Mouse (Mus musculus) frontal cortex, adult 2 months (tissue): ENCODE data around the gene Olfr1251. TPM values are rescaled to one million over a fixed set of nuclear protein-coding genes. Genes with fewer than 3 reads are reported as not detected.
"Not testable (repeated sequence)": the region's sequence is repeated elsewhere in the genome, so short reads cannot be mapped to it uniquely, and the experiment has no call there.

Experiments used
- DNase-seq, 2 experiments: peaks; one replicate each; pipeline ENCODE4 v3.0.0; 2022; ENCODE audit warnings: low spot score in 1 of 2; ENCODE audit errors: extremely low spot score in 1 of 2
- polyA plus RNA-seq: library from polyadenylated mRNA; depleted of rRNA; stranded (reverse); fragments of >200 nt; gene quantifications from 2 replicates; pipeline ENCODE4 v1.2.3, GENCODE M21; 2012; rRNA removed

Gene Olfr1251
- polyA plus RNA-seq, result not detected in 2 replicates

DNA sequence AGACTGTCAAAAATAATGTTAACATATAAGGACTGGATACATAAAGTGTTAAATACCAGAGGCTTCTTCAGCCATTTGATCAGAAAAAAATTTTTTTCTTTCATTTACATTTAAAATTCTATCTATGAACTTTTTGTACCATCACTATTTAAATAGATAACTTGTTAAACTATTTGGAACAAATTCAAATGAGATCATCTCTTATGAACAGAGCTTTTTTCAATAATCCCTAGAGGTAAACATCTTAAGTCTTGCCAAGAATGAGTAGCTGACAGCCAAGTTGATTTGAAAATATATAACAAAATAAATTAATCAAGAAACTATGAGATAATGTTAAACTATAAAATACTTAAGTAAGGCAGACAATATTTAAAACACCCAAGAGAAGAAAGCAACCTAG, at the start of gene Olfr1251:
TSS of gene Olfr1251 (minus strand) at position 101 of the 400 bp plus-strand sequence.
- DNase-seq, result no peak

DNA sequence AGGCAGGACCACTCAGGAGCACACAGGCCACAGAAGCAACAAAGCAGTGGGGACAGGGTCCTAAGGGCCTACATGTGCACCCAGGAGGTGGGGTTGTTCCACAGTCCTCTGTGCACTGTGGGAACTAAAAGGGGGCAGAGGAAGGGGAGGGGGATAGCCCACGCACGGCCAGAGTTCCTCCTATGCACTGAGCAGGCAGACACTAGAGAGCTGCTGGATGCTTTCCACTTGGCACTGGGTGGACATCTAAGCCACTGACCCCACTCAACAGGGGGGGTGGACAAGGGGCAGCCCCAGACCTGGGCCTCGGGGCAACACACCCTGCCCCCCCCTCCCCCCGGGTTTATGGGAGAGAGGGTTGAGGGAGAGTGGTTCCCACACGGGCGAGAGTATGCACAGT, 20.2 kb upstream of the Olfr1251 start:
- no peak for DNase-seq

GRCm38 (mm10) chr2:89661367-89661766, 10.4 kb downstream of the Olfr1251 start, which contains the start of gene Olfr1250:
Olfr1250 (minus strand) TSS chr2:89661467.
- no peak for DNase-seq

DNA sequence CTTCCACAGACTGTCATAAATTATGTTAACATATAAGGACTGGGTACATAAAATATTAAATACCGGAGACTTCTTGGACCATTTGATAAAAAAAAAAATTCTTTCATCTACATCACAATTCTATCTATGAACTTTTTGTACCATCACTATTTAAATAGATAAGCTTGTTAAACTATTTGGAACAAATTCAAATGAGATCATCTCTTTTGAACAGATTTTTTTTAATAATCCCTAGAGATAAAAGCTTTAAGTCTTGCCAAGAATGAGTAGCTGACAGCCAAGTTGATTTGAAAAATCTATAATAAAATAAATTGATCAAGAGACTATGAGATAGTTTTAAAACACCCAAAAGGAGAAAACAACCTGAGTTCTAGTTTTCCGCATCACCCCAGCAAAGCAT, 36.9 kb downstream of the Olfr1251 start, which contains the start of gene Olfr1249:
TSS of gene Olfr1249 (minus strand) at position 101 of the 400 bp plus-strand sequence.
- DNase-seq, result no peak

DNA sequence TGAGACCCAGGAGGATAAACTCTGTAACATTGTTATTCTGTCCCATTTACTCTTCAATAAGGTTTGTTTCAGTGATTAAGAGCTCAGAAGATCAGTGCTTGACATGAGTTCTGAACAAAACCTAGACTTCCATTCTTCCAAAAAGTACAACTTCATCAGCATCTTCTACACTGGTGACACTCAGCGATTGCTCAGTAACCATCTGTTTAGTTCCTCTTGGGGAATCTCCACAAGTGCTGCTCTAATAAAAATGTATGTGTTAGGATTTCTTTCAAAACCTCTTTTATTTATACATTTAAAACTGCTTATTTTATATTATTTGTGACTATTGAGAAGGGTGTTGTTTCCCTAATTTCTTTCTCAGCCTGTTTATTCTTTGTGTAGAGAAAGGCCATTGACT, 53.6 kb downstream of the Olfr1251 start, which contains the start of gene Olfr1248:
TSS of gene Olfr1248 (minus strand) at position 101 of the 400 bp plus-strand sequence.
- DNase-seq, result not testable (repeated sequence)

Other genes with a start within 250 kb of the Olfr1251 start
- 0.06 TPM in 1 of 2 replicates, not detected in the other for gene Olfr1240, start 228.9 kb downstream of the Olfr1251 start, polyA plus RNA-seq
- gene Olfr1241, start 184.8 kb downstream of the Olfr1251 start, polyA plus RNA-seq, result not detected in 2 replicates
- gene Olfr1242, start 173.6 kb downstream of the Olfr1251 start, polyA plus RNA-seq, result not detected in 2 replicates
- not detected in 2 replicates for gene Olfr1243, start 140.4 kb downstream of the Olfr1251 start, polyA plus RNA-seq
- gene Olfr1245, start 93.5 kb downstream of the Olfr1251 start, polyA plus RNA-seq, result not detected in 2 replicates
- not detected in 2 replicates for gene Olfr1246, start 78.8 kb downstream of the Olfr1251 start, polyA plus RNA-seq
- gene Olfr1247, start 57.8 kb downstream of the Olfr1251 start, polyA plus RNA-seq, result 0.04 TPM in 1 of 2 replicates, not detected in the other
- not detected in 2 replicates for gene Olfr1248, start 53.7 kb downstream of the Olfr1251 start, polyA plus RNA-seq
- not detected in 2 replicates for gene Olfr1249, start 37.0 kb downstream of the Olfr1251 start, polyA plus RNA-seq
- not detected in 2 replicates for gene Olfr1250, start 10.5 kb downstream of the Olfr1251 start, polyA plus RNA-seq
- 0.06 TPM in 1 of 2 replicates, not detected in the other for gene Olfr1252, start 53.1 kb upstream of the Olfr1251 start, polyA plus RNA-seq
- not detected in 2 replicates for gene Olfr1253, start 85.2 kb upstream of the Olfr1251 start, polyA plus RNA-seq
- gene Olfr1254, start 121.7 kb upstream of the Olfr1251 start, polyA plus RNA-seq, result 0.25 TPM in 1 of 2 replicates, not detected in the other
- not detected in 2 replicates for gene Olfr1255, start 140.1 kb upstream of the Olfr1251 start, polyA plus RNA-seq
- gene Olfr1256, start 169.6 kb upstream of the Olfr1251 start, polyA plus RNA-seq, result not detected in 2 replicates
- gene Olfr48, start 176.3 kb upstream of the Olfr1251 start, polyA plus RNA-seq, result not detected in 2 replicates
- gene Olfr1257, start 206.5 kb upstream of the Olfr1251 start, polyA plus RNA-seq, result not detected in 2 replicates